Mouse (Mus musculus): ENCODE measurements around the gene Pmp22.

The Pmp22 gene

GRCm38 (mm10) chr11:63126976-63127375, 1.8 kb upstream of the Pmp22 start:
- DNase-seq (ENCODE audit: low read depth in 1 of 2, low spot score in 2 of 2) = no peak

GRCm38 (mm10) chr11:63127513-63127912, 1.3 kb upstream of the Pmp22 start:
- no peak for DNase-seq (ENCODE audit: low read depth in 1 of 2, low spot score in 2 of 2)

- no peak for DNase-seq (ENCODE audit: low read depth in 1 of 2, low spot score in 2 of 2)
These were observed 593 bp downstream of the Pmp22 start for GRCm38 (mm10) chr11:63129375-63129774.

- no peak for DNase-seq (ENCODE audit: low read depth in 1 of 2, low spot score in 2 of 2)
These were observed 1.1 kb downstream of the Pmp22 start for GRCm38 (mm10) chr11:63129840-63130239.

- DNase-seq (ENCODE audit: low read depth in 1 of 2, low spot score in 2 of 2) = no peak
These were observed 1.7 kb downstream of the Pmp22 start for GRCm38 (mm10) chr11:63130497-63130896.

- no peak for DNase-seq (ENCODE audit: low read depth in 1 of 2, low spot score in 2 of 2)
These were observed 2.4 kb downstream of the Pmp22 start for GRCm38 (mm10) chr11:63131001-63131692.

GRCm38 (mm10) chr11:63131693-63132040, 2.9 kb downstream of the Pmp22 start:
- no peak for DNase-seq (ENCODE audit: low read depth in 1 of 2, low spot score in 2 of 2)

- no peak for DNase-seq (ENCODE audit: low read depth in 1 of 2, low spot score in 2 of 2)
These were observed 3.3 kb downstream of the Pmp22 start for GRCm38 (mm10) chr11:63132151-63132500.

GRCm38 (mm10) chr11:63132501-63133435, 4.0 kb downstream of the Pmp22 start:
- no peak for DNase-seq (ENCODE audit: low read depth in 1 of 2, low spot score in 2 of 2)

GRCm38 (mm10) chr11:63134021-63134420, 5.2 kb downstream of the Pmp22 start:
- DNase-seq (ENCODE audit: low read depth in 1 of 2, low spot score in 2 of 2) = no peak

GRCm38 (mm10) chr11:63134742-63135482, 6.1 kb downstream of the Pmp22 start:
- no peak for DNase-seq (ENCODE audit: low read depth in 1 of 2, low spot score in 2 of 2)

- DNase-seq (ENCODE audit: low read depth in 1 of 2, low spot score in 2 of 2) = peak; percentile 31 to 65
These were observed 6.8 kb downstream of the Pmp22 start for GRCm38 (mm10) chr11:63135622-63136021.

GRCm38 (mm10) chr11:63136205-63136604, 7.4 kb downstream of the Pmp22 start:
- DNase-seq (ENCODE audit: low read depth in 1 of 2, low spot score in 2 of 2) = no peak

GRCm38 (mm10) chr11:63136836-63137416, 8.1 kb downstream of the Pmp22 start:
- DNase-seq (ENCODE audit: low read depth in 1 of 2, low spot score in 2 of 2) = no peak

GRCm38 (mm10) chr11:63138739-63139138, 10.0 kb downstream of the Pmp22 start:
- no peak for DNase-seq (ENCODE audit: low read depth in 1 of 2, low spot score in 2 of 2)

- no peak for DNase-seq (ENCODE audit: low read depth in 1 of 2, low spot score in 2 of 2)
These were observed 13.5 kb downstream of the Pmp22 start for GRCm38 (mm10) chr11:63142311-63142710.

GRCm38 (mm10) chr11:63142816-63143215, 14.0 kb downstream of the Pmp22 start:
- DNase-seq (ENCODE audit: low read depth in 1 of 2, low spot score in 2 of 2) = no peak

GRCm38 (mm10) chr11:63143486-63143885, 14.7 kb downstream of the Pmp22 start:
- no peak for DNase-seq (ENCODE audit: low read depth in 1 of 2, low spot score in 2 of 2)

GRCm38 (mm10) chr11:63146601-63147000, 17.8 kb downstream of the Pmp22 start:
- no peak for DNase-seq (ENCODE audit: low read depth in 1 of 2, low spot score in 2 of 2)

- DNase-seq (ENCODE audit: low read depth in 1 of 2, low spot score in 2 of 2) = no peak
These were observed 19.5 kb downstream of the Pmp22 start for GRCm38 (mm10) chr11:63148276-63148675.

GRCm38 (mm10) chr11:63151857-63152256, 23.1 kb downstream of the Pmp22 start:
- no peak for DNase-seq (ENCODE audit: low read depth in 1 of 2, low spot score in 2 of 2)
